Mouse (Mus musculus) ES-E14 (cell line): ENCODE measurements at regions not wholly inside any gene's neighbourhood (a gene's known extent, or its start where the extent isn't known, plus 50 kb on each side); places are given as distances from the start of the nearest gene placed in this dataset.

Experiments
- DNase-seq: peaks from one replicate; pipeline ENCODE4 v3.0.0-alpha.2; 2013; ENCODE audit warnings: low read depth, low spot score
- H3K27ac ChIP-seq: 2 replicates; pipeline ENCODE4 v1.5.1; 2012; ENCODE audit warnings: low read depth, mild to moderate bottlenecking, low read length, moderate library complexity, mixed read lengths; ENCODE audit not compliant: poor library complexity, insufficient read depth, severe bottlenecking
- H3K36me3 ChIP-seq: 2 replicates; pipeline ENCODE4 v1.6.1; 2012; ENCODE audit warnings: mild to moderate bottlenecking, low read length, moderate library complexity, mixed read lengths; ENCODE audit not compliant: control insufficient read depth, poor library complexity, insufficient read depth, severe bottlenecking
- H3K4me1 ChIP-seq, 2 experiments: fragments of 150-350 bp in 1 of 2; sonication (generic) in 1 of 2; 2 replicates each; pipeline ENCODE4 v1.6.1; 2012; ENCODE audit warnings: low read length in 2 of 2, mild to moderate bottlenecking in 1 of 2, mixed read lengths in 1 of 2; ENCODE audit not compliant: control insufficient read depth in 2 of 2, insufficient read depth in 2 of 2, poor library complexity in 1 of 2
- H3K4me3 ChIP-seq, 2 experiments: fragments of 150-350 bp in 1 of 2; sonication (generic) in 1 of 2; 2 replicates each; pipeline ENCODE4 v1.5.1; 2012; ENCODE audit warnings: low read length in 2 of 2, low read depth in 1 of 2, mild to moderate bottlenecking in 1 of 2, mixed read lengths in 1 of 2; ENCODE audit not compliant: insufficient read depth in 1 of 2, poor library complexity in 1 of 2, severe bottlenecking in 1 of 2
- H3K9ac ChIP-seq: 2 replicates; pipeline ENCODE4 v1.6.1; 2012; ENCODE audit warnings: low read depth, mild to moderate bottlenecking, low read length, mixed read lengths; ENCODE audit not compliant: poor library complexity, insufficient read depth, severe bottlenecking
- H3K9me3 ChIP-seq: fragments of 150-350 bp; sonication (generic); 2 replicates; pipeline ENCODE4 v1.6.1; 2012; ENCODE audit warnings: low read depth, mild to moderate bottlenecking, low read length; ENCODE audit not compliant: control insufficient read depth, insufficient read depth
- CHD2 ChIP-seq: IDR thresholded peaks from 2 replicates; pipeline ENCODE4 v1.6.1; 2014; ENCODE audit warnings: mild to moderate bottlenecking, low read depth, low read length, inconsistent platforms
- HCFC1 ChIP-seq: IDR thresholded peaks from 2 replicates; pipeline ENCODE4 v1.6.1; 2012; ENCODE audit warnings: low read length, inconsistent platforms, borderline replicate concordance; ENCODE audit not compliant: insufficient read depth
- MAFK ChIP-seq: IDR thresholded peaks from 2 replicates; pipeline ENCODE4 v1.6.1; 2014; ENCODE audit warnings: mild to moderate bottlenecking, low read depth, low read length, inconsistent platforms; ENCODE audit not compliant: insufficient read depth
- ZC3H11A ChIP-seq: IDR thresholded peaks from 2 replicates; pipeline ENCODE4 v1.6.1; 2012; ENCODE audit warnings: low read depth, mild to moderate bottlenecking, inconsistent platforms, low read length, borderline replicate concordance
- ZNF384 ChIP-seq: IDR thresholded peaks from 2 replicates; pipeline ENCODE4 v1.6.1; 2012; ENCODE audit warnings: low read depth, low read length, inconsistent platforms
- in situ Hi-C, 2 experiments: fragments of 600-800 bp; cut with MboI; formaldehyde crosslinking; loops; one replicate each; pipeline ENCODE4 v1.15.1; 2025; ENCODE audit warnings: low sequenced_read_pairs in 2 of 2, inconsistent platforms in 1 of 2; ENCODE audit not compliant: unreplicated experiment in 2 of 2

- in situ Hi-C loops, result no loop called here
- DNase-seq, result no peak
- H3K9ac ChIP-seq, result no peak overlapping the region
- no peaks in the 10 kb centered on the region for H3K9me3 ChIP-seq
- no peak for TF ChIP-seq ZNF384
- TF ChIP-seq CHD2, result no peak
- H3K4me3 ChIP-seq, result no peak overlapping the region
- no peaks in the 10 kb centered on the region for H3K4me1 ChIP-seq
- H3K27ac ChIP-seq, result no peak overlapping the region
- H3K36me3 ChIP-seq, result no peaks in the 10 kb centered on the region
Observed at GRCm38 (mm10) chr8:115534030-115534429, 173.6 kb downstream of the Maf start.

- Histone ChIP-seq H3K9me3 (no peaks in the 10 kb centered on the region), H3K9ac (no peak overlapping the region), H3K4me1 (no peaks in the 10 kb centered on the region), H3K4me3 (no peak overlapping the region), H3K36me3 (no peaks in the 10 kb centered on the region), H3K27ac (no peak overlapping the region)
- in situ Hi-C loops, result no loop called here
- TF ChIP-seq MAFK (no peak), CHD2 (no peak), ZNF384 (no peak), HCFC1 (no peak), ZC3H11A (no peak)
- no peak for DNase-seq
Observed at GRCm38 (mm10) chr8:115531343-115531742, 176.3 kb downstream of the Maf start.

DNA sequence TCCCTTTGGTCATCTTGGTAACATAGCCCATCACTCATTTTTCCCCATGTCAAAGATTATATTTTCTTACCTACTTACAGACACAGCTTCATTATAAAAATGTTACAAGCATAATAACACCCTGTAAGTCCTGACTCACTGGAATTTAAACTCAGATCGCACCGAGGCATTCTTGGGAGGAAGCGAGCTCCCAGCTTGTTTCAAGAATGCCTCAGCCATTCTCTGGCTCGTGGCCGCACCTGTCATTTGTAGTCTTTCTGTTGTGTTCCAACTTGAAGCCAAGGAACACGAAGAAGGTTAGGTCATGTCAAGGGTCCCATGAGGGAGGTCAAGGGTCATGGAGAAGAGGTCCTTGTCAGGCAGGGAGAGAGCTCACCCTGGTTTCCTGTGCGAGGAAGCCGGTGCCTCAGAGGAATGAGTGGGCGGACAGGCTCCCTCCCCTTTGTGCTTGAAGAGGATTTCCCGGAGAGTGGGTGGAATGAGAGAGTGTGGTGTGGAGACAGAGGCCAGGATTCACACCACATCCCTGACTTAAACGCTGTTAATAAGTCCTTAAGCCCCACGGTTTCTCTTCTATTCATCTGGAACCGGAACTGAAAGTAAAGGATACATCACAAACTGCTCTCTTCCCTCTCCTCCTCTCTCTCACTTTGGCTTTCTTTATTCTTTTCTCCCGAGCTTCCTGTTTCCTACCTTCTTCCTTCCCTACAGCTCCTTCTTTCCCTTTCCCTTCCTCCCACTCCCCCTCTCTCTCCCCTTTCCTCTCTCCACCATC, 177.8 kb downstream of the Maf start:
- no peak overlapping the region for H3K27ac ChIP-seq
- H3K4me3 ChIP-seq, result no peak overlapping the region
- H3K4me1 ChIP-seq, result no peaks in the 10 kb centered on the region
- H3K36me3 ChIP-seq, result no peaks in the 10 kb centered on the region
- H3K9me3 ChIP-seq, result no peaks in the 10 kb centered on the region
- in situ Hi-C loops, result no loop called here
- DNase-seq, result no peak
- no peak for TF ChIP-seq ZNF384
- TF ChIP-seq HCFC1, result no peak
- TF ChIP-seq MAFK, result no peak
- no peak for TF ChIP-seq ZC3H11A
- no peak for TF ChIP-seq CHD2
- no peak overlapping the region for H3K9ac ChIP-seq

DNA sequence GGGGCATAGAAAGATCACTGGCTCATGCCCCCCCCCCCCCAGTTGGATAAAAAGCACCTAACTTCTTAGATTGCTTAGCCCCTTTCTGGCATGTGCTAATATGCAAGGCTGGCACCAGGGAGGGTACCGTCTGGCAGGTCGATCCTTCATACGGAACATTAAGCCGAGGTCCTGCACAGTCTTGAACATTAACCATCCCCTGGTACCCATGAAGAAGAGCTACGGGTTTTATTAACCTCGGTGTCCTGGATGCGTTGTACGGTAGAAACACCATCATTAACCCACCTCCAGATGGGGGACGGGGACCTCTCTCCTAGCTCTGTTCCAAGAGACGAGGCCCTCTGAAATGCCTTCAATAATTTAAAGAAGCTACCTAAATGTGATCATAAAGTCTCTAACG, 178.7 kb downstream of the Maf start:
- H3K4me3 ChIP-seq, result no peak overlapping the region
- no peak for TF ChIP-seq MAFK
- TF ChIP-seq HCFC1, result no peak
- TF ChIP-seq CHD2, result no peak
- no peak for TF ChIP-seq ZC3H11A
- TF ChIP-seq ZNF384, result no peak
- no peaks in the 10 kb centered on the region for H3K36me3 ChIP-seq
- no peak overlapping the region for H3K9ac ChIP-seq
- H3K27ac ChIP-seq, result no peak overlapping the region
- no peak for DNase-seq
- H3K4me1 ChIP-seq, result no peaks in the 10 kb centered on the region
- in situ Hi-C loops, result no loop called here
- no peaks in the 10 kb centered on the region for H3K9me3 ChIP-seq

DNA sequence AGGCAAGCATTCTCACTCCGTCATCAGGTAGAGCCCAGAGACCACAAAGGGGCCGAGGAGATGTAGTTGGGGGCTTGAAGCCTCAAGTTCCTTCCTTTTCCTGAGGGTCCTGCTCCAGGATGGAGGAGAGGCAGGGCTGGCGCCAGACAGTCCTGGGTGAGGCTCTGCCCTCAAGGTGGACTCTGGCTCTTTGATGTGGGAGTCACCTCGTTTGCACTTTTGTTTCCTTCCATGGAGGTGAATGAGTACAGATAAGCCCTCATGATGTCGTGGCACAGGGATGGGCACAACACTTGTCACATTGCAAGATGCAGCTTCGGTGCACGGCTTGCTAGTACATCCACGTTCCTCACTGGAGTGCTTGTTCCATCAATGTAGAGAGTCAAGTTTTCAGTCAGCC, 182.4 kb downstream of the Maf start:
- Histone ChIP-seq H3K4me3 (no peak overlapping the region), H3K36me3 (no peaks in the 10 kb centered on the region), H3K4me1 (no peaks in the 10 kb centered on the region), H3K9ac (no peak overlapping the region), H3K9me3 (no peaks in the 10 kb centered on the region), H3K27ac (no peak overlapping the region)
- DNase-seq, result no peak
- in situ Hi-C loops, result no loop called here
- TF ChIP-seq HCFC1, result no peak
- no peak for TF ChIP-seq MAFK
- TF ChIP-seq ZC3H11A, result no peak
- no peak for TF ChIP-seq ZNF384
- no peak for TF ChIP-seq CHD2
